Mouse (Mus musculus) stomach, embryonic 15.5 days (tissue): ENCODE data around the gene Mettl23. TPM values are rescaled to one million over a fixed set of nuclear protein-coding genes. Genes with fewer than 3 reads are reported as not detected.
"Not testable (repeated sequence)": the region's sequence is repeated elsewhere in the genome, so short reads cannot be mapped to it uniquely, and the experiment has no call there.

Experiments used
- ATAC-seq: fragments of 200-750 bp; cut with Nextera tagmentation; 2 replicates; pipeline ENCODE4 v1.8.0; 2017; ENCODE audit warnings: low read depth, moderate number of reproducible peaks, moderate TSS enrichment; ENCODE audit not compliant: insufficient read depth, low FRiP score
- H3K27ac ChIP-seq: fragments of 300-500 bp; sonication (generic); 2 replicates; pipeline ENCODE4 v1.5.1; 2015; ENCODE audit warnings: mild to moderate bottlenecking, inconsistent platforms
- H3K27me3 ChIP-seq: fragments of 300-500 bp; sonication (generic); replicated peaks from 2 replicates; pipeline ENCODE4 v1.6.1; 2015; ENCODE audit warnings: inconsistent platforms
- H3K36me3 ChIP-seq: fragments of 300-500 bp; sonication (generic); 2 replicates; pipeline ENCODE4 v1.6.1; 2015; ENCODE audit warnings: inconsistent platforms
- H3K4me1 ChIP-seq: fragments of 300-500 bp; sonication (generic); 2 replicates; pipeline ENCODE4 v1.6.1; 2015; ENCODE audit warnings: inconsistent platforms
- H3K4me2 ChIP-seq: fragments of 300-500 bp; sonication (generic); 2 replicates; pipeline ENCODE4 v1.6.1; 2015; ENCODE audit warnings: mild to moderate bottlenecking, inconsistent platforms
- H3K4me3 ChIP-seq: fragments of 300-500 bp; sonication (generic); replicated peaks from 2 replicates; pipeline ENCODE4 v1.5.1; 2015; ENCODE audit warnings: inconsistent platforms
- H3K9ac ChIP-seq: fragments of 300-500 bp; sonication (generic); 2 replicates; pipeline ENCODE4 v1.6.1; 2015; ENCODE audit warnings: inconsistent platforms
- H3K9me3 ChIP-seq: fragments of 300-500 bp; sonication (generic); 2 replicates; pipeline ENCODE4 v1.6.1; 2016; ENCODE audit warnings: inconsistent platforms
- WGBS: fragments of 180-500 bp; shearing (Covaris S2); methylation state at CpG from one replicate; pipeline ENCODE4 v1.1.7; 2015; 5-methylcytosine and 5-hydroxymethylcytosine counted together
- polyA plus RNA-seq: library from polyadenylated mRNA; unstranded; fragments of >200 nt; fragmentation: Nextera tagmentation; extraction: Ambion mirVana; gene quantifications from 2 replicates; pipeline ENCODE4 v1.2.1, GENCODE M21; 2015

Mettl23 gene
- polyA plus RNA-seq, 1 experiment from 2014 or later, result 61.3 TPM

- Histone ChIP-seq H3K36me3 (no peaks in the 10 kb centered on the region), H3K4me2 (no peak overlapping the region), H3K27me3 (0 out of 2 replicates have a peak, but pooled peaks cover 4% of the 10 kb centered on the region), H3K4me1 (no peaks in the 10 kb centered on the region), H3K4me3 (no peak overlapping the region), H3K27ac (no peak overlapping the region), H3K9ac (no peak overlapping the region), H3K9me3 (no peaks in the 10 kb centered on the region)
- WGBS, result 91% methylated on average over 12 of the region's 12 CpGs
- no peak for ATAC-seq
These were observed 56.2 kb downstream of the Mettl23 start for GRCm38 (mm10) chr11:116899247-116899646.

- ATAC-seq, result not testable (repeated sequence)
- 86% methylated on average over 10 of the region's 10 CpGs for WGBS
These were observed 59.5 kb downstream of the Mettl23 start for GRCm38 (mm10) chr11:116902588-116902987.

More at GRCm38 (mm10) chr11:116902588-116902987, 59.5 kb downstream of the Mettl23 start:
- H3K27me3 ChIP-seq, result peaks cover 14% of the 10 kb centered on the region; the same call in 1 of the 2 replicates
- not testable (repeated sequence) for H3K27ac ChIP-seq, H3K4me3 ChIP-seq, H3K4me2 ChIP-seq, H3K9me3 ChIP-seq, H3K36me3 ChIP-seq, H3K9ac ChIP-seq, H3K4me1 ChIP-seq

Other genes with a start within 250 kb of the Mettl23 start
- gene Rhbdf2, start 216.3 kb upstream of the Mettl23 start, polyA plus RNA-seq, result 7.4 and 7.5 TPM in 2 replicates
- 1.2 and 1.3 TPM in 2 replicates for gene Prcd, start 189.7 kb upstream of the Mettl23 start, polyA plus RNA-seq
- 16.7 and 17.7 TPM in 2 replicates for gene Cygb, start 189.0 kb upstream of the Mettl23 start, polyA plus RNA-seq
- not detected in 2 replicates for gene St6galnac1, start 67.8 kb upstream of the Mettl23 start, polyA plus RNA-seq
- gene Mxra7, start 15.2 kb upstream of the Mettl23 start, polyA plus RNA-seq, result 23.0 and 25.7 TPM in 2 replicates
- gene Jmjd6, start 171 bp downstream of the Mettl23 start, polyA plus RNA-seq, result 71.1 and 76.3 TPM in 2 replicates
- gene Mfsd11, start 9.2 kb downstream of the Mettl23 start, polyA plus RNA-seq, result 33.3 and 33.7 TPM in 2 replicates
- gene Srsf2, start 9.8 kb downstream of the Mettl23 start, polyA plus RNA-seq, result 728 and 781 TPM in 2 replicates
- 1.2 TPM in 2 replicates for gene Mgat5b, start 75.6 kb downstream of the Mettl23 start, polyA plus RNA-seq